Mouse (Mus musculus): ENCODE data around the gene Sirt2. TPM values are rescaled to one million over a fixed set of nuclear protein-coding genes. Genes with fewer than 3 reads are reported as not detected.

Sirt2 gene
- 76.6 to 88.4 TPM (median 81.9 TPM) in 4 replicates for total RNA-seq (2023)

GRCm38 (mm10) chr7:28766173-28766879 is at the start of gene Sirt2:
TSS of gene Sirt2 (plus strand) at chr7:28766735.

GRCm38 (mm10) chr7:28741709-28742438 is 24.7 kb upstream of the Sirt2 start, which contains the start of the genes Mrps12 and Sars2:
TSS of gene Mrps12 (minus strand) at chr7:28741820.
TSS of gene Sars2 (plus strand) at chr7:28741992.

GRCm38 (mm10) chr7:28756079-28756478 is 10.5 kb upstream of the Sirt2 start, which contains the start of gene Ccer2:
TSS of gene Ccer2 (plus strand) at chr7:28756174.

GRCm38 (mm10) chr7:28767462-28767965 is 979 bp downstream of the Sirt2 start, which contains the start of gene Nfkbib:
TSS of gene Nfkbib (minus strand) at chr7:28767512.

GRCm38 (mm10) chr7:28788307-28789195 is 22.0 kb downstream of the Sirt2 start, which contains the start of gene Rinl:
TSS of gene Rinl (plus strand) at chr7:28788969.

GRCm38 (mm10) chr7:28808221-28808941 is 41.8 kb downstream of the Sirt2 start, which contains the start of gene Hnrnpl:
TSS of gene Hnrnpl (plus strand) at chr7:28808541.

GRCm38 (mm10) chr7:28824941-28825685 is 58.6 kb downstream of the Sirt2 start, which contains the start of gene Ech1:
TSS of gene Ech1 (plus strand) at chr7:28825217.

GRCm38 (mm10) chr7:28833723-28834347 is 67.3 kb downstream of the Sirt2 start, which contains the start of gene Lgals4:
TSS of gene Lgals4 (plus strand) at chr7:28833854.

Other genes starting within 250 kb of the Sirt2 start
- gene Ifnl3, start 243.9 kb upstream of the Sirt2 start, total RNA-seq (2023): not detected in 4 replicates
- gene Sycn, start 225.8 kb upstream of the Sirt2 start, total RNA-seq (2023): not detected in 4 replicates
- not detected in 4 replicates for gene Nccrp1, start 219.5 kb upstream of the Sirt2 start, total RNA-seq (2023)
- 48.1 to 61.6 TPM (median 56.1 TPM) in 4 replicates for gene Samd4b, start 168.6 kb upstream of the Sirt2 start, total RNA-seq (2023)
- gene Pak4, start 168.6 kb upstream of the Sirt2 start, total RNA-seq (2023): 11.4 to 15.2 TPM (median 14.0 TPM) in 4 replicates
- gene Acp7, start 135.4 kb upstream of the Sirt2 start, total RNA-seq (2023): not detected in 4 replicates
- gene Fbxo27, start 73.9 kb upstream of the Sirt2 start, total RNA-seq (2023): 0.30 to 2.2 TPM (median 0.89 TPM) in 3 of 4 replicates, not detected in the other
- 0.76 to 1.9 TPM (median 1.1 TPM) in 4 replicates for gene Fbxo17, start 49.9 kb upstream of the Sirt2 start, total RNA-seq (2023)
- 16.7 to 28.3 TPM (median 18.1 TPM) in 4 replicates for gene Mrps12, start 24.9 kb upstream of the Sirt2 start, total RNA-seq (2023)
- 15.6 to 19.8 TPM (median 17.8 TPM) in 4 replicates for gene Sars2, start 24.7 kb upstream of the Sirt2 start, total RNA-seq (2023)
- gene Ccer2, start 10.6 kb upstream of the Sirt2 start, total RNA-seq (2023): not detected in 4 replicates
- gene Nfkbib, start 777 bp downstream of the Sirt2 start, total RNA-seq (2023): 87.4 to 99.7 TPM (median 92.5 TPM) in 4 replicates
- gene Rinl, start 22.2 kb downstream of the Sirt2 start, total RNA-seq (2023): 7.0 to 10.9 TPM (median 8.4 TPM) in 4 replicates
- 570 to 598 TPM (median 582 TPM) in 4 replicates for gene Hnrnpl, start 41.8 kb downstream of the Sirt2 start, total RNA-seq (2023)
- 42.6 to 53.3 TPM (median 47.9 TPM) in 4 replicates for gene Ech1, start 58.5 kb downstream of the Sirt2 start, total RNA-seq (2023)
- 11.0 to 15.2 TPM (median 12.8 TPM) in 4 replicates for gene Lgals4, start 67.1 kb downstream of the Sirt2 start, total RNA-seq (2023)
- not detected in 4 replicates for gene Lgals7, start 97.1 kb downstream of the Sirt2 start, total RNA-seq (2023)
- gene Capn12, start 114.7 kb downstream of the Sirt2 start, total RNA-seq (2023): not detected in 4 replicates
- 105 to 121 TPM (median 115 TPM) in 4 replicates for gene Actn4, start 195.6 kb downstream of the Sirt2 start, total RNA-seq (2023)
- gene Eif3k, start 215.1 kb downstream of the Sirt2 start, total RNA-seq (2023): 234 to 267 TPM (median 257 TPM) in 4 replicates
- gene Map4k1, start 215.3 kb downstream of the Sirt2 start, total RNA-seq (2023): 339 to 367 TPM (median 355 TPM) in 4 replicates

Measured in B cell, adult 62 days (primary cell).